Mouse (Mus musculus): ENCODE measurements at regions not wholly inside any gene's neighbourhood (a gene's known extent, or its start where the extent isn't known, plus 50 kb on each side); places are given as distances from the start of the nearest gene placed in this dataset.

DNA sequence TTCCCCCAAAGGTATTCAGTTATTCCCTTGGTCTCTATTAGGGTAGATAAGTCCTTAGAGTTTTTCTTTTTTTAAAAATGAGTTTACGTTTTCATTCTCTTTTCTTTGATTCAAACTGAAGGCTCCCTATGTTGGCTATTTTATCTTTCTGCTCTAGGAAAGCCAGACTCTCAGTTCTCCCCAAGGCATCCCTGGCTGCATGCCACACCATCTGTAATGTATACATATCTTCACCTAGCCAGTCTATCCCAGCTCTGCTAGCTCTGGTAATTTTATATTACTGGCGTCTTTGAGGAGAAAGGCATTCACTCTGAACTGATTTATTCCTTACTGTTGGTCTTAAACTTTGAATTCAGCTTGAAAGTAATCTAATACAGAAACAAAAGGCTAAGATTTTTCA lies 65.2 kb upstream of the Cabcoco1 start:
- DNase-seq = no peak

DNA sequence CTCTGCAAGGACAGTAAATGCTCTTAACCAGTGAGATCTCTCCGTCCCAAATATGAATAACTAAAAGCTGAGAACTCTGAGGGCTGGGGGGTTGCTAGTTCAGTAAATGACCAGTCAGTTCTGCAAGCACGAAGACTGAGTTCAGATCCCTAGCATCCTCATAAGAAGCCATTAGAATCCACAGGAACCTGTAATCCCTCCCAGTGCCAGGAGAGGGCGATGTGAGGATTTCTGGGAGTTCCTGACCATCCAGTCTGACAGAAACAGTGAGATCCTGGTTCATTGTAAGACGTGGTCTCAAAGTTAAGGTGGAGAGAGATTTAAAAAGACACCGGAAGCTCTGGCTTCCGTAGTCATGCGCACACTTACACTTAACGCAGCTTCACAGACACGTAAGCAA lies 70.2 kb upstream of the Cabcoco1 start:
- peak; percentile 65 for DNase-seq

DNA sequence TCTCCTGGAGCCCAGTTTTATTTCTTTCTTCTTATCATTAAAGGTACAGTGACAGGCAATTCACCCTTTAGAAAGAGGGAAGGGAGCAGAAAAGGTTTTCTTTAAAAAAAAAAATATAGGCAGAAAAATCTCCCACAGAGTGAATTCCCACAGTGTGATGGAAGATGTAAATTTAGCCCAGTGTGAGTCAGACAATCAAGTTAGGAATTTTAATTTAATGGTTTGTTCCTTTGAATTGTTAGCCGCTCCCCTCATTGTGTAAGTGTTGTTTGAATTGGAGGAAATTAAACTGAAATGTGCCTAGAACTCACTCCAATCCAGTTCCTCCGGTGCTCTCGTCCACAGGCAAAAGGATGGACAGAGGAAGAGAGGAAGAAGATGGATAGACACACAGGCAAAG lies 71.0 kb upstream of the Cabcoco1 start:
- no peak for DNase-seq

DNA sequence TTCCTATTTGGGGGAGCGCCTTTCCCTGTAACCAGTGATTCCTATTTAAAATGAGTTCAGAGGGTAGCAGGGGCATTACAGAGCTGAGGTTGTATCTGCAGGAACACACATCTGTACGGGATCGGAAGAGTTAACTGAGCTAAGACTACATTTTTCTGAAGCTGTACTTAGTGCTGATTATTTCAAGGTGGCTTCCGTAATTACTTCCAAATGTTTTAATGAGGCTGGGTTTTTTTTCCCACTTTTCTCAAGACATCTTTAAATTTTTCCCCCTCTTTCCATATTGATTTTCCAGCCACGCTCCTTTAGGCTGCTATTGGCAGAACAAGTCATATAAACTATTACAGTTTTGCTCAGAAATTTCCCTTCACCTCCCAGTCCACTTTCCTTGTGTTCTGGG lies 82.1 kb upstream of the Cabcoco1 start:
- DNase-seq = no peak

DNA sequence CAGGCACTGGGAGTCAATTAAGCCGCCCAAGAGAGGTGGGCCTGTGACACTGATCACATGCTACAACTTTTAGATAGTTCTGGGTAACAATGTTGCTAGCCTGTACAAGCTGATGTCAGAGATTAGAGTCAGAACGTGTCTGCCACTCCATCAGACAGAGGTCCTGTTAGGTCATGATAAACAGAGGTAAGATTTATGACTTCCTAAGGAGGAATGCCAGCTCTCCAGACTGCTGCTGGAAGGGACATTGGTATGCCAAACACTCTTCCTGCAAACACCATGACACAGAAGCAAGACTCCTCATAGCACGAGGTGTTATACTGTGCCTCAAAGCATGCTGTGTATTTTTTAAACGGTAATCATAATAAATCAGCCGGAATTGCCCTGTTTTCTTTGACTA lies 83.6 kb upstream of the Cabcoco1 start:
- peak; percentile 69 for DNase-seq

DNA sequence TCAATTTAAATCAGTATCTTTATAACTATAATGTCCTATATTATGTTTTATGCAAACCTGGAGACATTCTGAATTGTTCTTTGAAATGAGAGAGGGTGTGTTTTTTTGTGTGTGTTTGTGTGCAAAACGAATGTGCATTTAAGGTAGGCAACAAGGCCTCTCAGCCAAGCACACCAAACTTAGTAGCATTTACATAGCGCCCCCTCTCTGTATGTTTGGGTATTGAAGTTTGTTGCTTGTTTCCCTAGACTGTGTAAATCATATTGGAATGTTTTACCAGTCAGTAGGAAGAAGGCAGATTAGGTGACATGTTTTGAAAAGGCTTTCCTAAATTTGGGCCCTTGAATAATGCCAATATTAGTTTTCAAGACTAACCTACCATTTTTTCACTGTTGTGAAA lies 84.1 kb upstream of the Cabcoco1 start:
- peak; percentile 31 for DNase-seq

DNA sequence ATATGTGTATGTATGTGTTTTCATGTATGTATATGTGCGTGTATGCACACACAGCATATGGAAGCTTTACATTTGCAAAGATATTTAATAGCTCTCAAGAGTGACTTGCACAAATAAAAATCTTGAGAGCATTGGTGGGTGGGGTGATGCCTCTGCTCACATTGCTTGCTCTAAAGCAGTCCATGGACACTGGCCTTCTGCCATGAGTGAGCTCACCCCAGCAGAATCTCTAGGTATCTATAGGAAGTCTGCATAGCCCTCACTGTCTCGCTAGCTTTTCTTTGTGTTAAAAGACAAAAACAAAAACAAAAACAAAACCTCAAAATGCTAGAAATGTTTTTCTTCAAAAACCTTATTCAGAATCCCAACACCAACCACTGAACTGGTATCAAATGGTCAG lies 87.8 kb upstream of the Cabcoco1 start:
- no peak for DNase-seq

DNA sequence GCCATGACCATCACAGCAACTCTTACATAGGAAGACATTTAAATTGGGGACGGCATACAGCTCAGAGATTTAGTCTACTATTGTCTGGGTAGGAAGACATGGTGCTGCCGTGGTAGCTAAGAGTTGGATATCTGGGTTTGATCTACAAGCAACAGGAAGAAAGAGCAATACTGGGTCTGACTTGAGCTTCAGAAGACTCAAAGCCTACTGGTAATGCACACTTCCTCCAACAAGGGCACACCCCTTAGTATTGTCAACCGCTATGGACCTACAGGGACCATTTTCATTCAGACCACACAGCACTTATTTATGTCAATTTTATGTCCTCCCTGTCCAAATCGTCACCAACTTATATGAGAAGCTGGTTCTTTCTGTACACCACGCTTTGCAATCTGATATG lies 90.3 kb upstream of the Tmem26 start:
- DNase-seq = no peak

DNA sequence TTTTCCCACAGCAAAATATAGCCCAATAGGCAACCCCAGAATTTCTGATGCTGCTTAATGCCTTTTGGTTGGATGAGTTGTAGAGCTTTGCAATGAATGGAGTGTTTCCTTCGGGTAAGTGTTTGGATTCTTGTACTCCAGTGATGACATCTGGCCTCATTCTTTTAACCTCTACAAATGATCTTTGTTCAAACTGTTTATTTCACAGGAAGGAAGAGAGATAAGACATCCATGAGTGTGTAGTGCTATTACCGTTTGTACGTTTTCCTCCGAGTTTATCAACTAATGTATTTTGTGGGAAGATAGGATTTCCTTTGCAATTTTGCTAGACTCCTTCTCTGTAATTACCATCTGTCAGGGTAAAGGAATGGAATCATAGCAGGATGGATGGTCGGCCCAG lies 70.7 kb upstream of the Tmem26 start:
- no peak for DNase-seq

DNA sequence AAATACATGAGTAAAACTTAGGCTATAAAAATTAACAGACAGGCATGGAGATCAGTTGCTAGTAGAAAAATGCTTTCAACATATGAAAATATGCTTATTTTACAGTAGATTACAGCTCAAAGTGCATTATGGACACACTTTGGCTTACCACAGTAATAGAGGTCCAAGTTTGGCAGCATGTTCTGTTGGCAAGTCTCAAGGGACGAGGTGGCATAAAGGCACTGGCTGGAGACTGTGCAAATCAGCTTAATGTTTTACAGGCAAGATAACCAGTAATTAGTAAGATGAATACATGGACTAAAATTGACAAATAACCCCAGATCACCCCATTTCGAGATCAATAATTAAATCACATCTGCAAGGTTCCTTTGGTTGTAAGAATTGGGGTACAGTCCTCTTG lies 68.0 kb upstream of the Tmem26 start:
- no peak for DNase-seq

DNA sequence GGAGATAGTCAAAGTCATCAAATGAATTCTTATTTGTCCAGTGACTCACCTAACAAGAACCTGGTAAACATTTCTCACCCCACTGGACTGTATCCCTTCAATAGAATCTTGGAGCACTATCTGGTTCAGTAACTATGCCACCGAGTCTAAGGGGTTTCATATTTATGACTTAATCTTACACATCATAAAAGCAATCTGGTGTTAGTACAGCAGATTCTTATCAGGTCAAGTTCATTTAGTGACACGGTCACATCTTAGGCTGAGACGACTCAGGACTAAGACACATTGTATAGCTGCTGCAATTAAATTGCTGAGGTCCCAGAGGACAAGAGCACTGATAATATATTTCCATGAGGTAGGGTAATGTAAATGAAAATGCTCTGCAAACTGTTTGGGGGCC lies 57.4 kb upstream of the Tmem26 start:
- DNase-seq = no peak

DNA sequence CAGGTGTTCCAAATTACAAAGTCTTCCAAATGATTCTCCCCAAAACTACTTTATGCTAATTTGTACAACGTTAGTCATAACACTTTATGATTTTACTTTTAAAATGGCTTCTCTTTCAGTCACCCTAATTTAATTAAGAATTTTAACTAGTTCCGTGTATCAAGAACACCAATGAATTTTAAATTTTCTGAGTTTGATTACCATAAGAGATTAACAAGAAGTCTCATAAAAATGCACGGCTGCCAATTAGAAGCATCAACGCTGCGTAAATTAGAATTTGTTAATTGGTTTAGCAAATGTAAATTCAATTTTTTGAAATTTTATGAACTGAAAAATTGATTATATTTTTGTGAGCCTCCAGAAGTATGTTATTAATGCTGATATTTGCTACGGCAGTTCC lies 54.1 kb upstream of the Tmem26 start:
- no peak for DNase-seq

DNA sequence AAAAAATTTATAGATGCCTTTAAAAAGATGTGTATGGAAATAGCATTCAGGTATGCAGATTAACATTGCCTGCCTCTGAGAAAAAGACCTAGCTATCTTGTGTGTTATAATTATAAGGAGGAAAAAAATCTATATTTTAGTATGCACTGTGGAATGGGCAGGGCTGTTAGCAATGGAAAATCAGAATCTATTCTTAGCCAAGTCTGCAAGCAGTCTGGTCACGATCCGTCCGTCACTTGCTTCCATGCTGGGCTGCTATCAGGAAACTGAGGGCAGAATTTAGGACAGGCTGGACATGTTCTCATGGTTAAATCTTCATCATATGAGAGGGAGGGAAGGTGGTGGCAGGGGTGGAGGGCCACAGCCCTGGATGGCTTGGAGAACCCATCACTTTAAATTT lies 53.5 kb upstream of the Tmem26 start:
- no peak for DNase-seq

DNA sequence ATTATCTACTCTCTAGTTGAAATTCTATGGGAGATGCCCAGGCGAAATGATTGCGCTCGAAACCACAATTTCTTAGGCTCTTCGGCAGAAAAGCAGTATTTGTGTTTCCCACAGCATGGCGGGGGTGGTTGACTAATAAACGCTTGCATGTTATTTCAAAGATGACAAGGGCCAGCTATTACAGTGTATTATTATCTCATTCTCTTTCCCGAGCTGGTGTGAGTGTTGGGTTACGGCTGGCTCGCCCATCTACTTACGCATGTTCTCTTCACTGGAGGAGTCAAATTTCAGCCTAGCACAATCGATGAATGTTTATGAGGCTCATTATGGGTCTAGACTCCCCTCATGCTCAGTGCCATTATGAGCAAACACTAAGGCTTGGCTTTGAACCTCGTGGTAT lies 51.2 kb upstream of the Tmem26 start:
- DNase-seq = no peak

DNA sequence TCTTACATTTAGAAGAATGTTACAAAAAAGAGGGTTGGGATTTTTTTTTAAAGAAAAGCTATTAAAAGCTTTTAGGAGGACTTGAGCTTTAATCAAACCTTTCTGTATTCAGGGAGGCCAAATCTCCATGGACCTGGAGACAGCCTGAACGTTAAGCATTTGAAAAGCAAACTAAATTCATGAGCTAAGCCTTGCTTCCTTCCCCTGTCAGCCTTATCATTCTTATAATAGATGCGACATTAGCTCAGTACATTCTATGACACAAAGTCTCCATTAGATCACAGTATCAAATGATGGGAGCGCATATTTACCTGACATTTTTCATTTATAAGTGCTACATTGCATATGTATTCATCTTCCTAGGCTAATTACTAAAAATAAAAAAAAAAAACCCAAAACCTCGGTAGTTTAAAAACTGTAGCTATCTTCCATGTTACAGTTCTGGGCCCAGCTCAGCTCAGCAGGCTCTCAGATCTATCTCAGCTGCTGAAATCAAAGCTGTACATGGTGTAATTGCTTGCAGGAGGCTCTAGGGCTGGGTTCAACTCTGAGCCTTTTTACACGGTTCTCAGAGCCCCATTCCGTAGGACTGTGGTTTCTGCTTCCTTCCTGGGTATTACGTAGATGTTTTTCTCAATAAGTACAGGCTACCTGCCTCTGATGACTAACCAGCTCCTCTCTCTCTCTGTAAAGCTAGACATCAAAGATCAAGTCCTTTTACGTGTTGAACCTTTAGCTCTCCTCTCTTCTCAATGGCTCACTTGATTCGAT lies 50.2 kb upstream of the Tmem26 start:
- no peak for DNase-seq
